Mouse (Mus musculus) bone marrow, adult 2 months (tissue): ENCODE measurements around the gene Stum.

Source experiments
- CTCF ChIP-seq: fragments of 200-500 bp; IDR thresholded peaks from 2 replicates; pipeline ENCODE4 v1.5.1; 2011; ENCODE audit warnings: low read length, control low read depth; ENCODE audit not compliant: control insufficient read depth, insufficient read depth
- POLR2A ChIP-seq: fragments of 200-500 bp; IDR thresholded peaks from 2 replicates; pipeline ENCODE4 v1.6.1; 2011; ENCODE audit warnings: low read depth, mild to moderate bottlenecking, control low read depth, low read length, borderline replicate concordance; ENCODE audit not compliant: control insufficient read depth

DNA sequence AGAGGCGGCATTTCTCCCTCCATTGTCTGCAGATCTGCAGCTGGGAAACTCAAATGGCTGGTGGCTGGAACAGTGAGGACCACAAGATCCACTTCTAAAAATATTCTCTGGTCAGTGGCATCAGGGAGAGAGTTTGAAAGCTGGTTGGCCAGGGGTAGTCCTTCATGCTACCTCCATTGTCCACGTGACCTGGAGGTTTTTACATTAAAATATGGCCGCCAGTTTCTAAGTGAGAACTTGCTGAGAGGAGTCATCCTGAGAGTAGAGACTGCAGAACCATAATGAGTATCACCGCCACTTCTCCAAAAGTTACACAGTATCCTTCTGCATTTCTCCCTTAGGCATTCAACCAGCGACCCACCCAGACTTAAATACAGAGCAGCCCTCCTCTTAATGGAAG is 2.0 kb upstream of the Stum start:
- TF ChIP-seq CTCF, result no peak
- TF ChIP-seq POLR2A, result no peak
